Mouse (Mus musculus) midbrain, embryonic 16.5 days (tissue): ENCODE results near the gene Cmtm8. TPM values are rescaled to one million over a fixed set of nuclear protein-coding genes. Genes with fewer than 3 reads are reported as not detected.

Experiments used
- ATAC-seq: fragments of 200-750 bp; cut with Nextera tagmentation; 2 replicates; pipeline ENCODE4 v1.8.0; 2017; ENCODE audit warnings: moderate TSS enrichment
- H3K27ac ChIP-seq: fragments of 300-500 bp; sonication (generic); 2 replicates; pipeline ENCODE4 v1.5.1; 2014; ENCODE audit warnings: mild to moderate bottlenecking, low read length, mixed read lengths
- H3K27me3 ChIP-seq: fragments of 300-500 bp; sonication (generic); 2 replicates; pipeline ENCODE4 v1.6.1; 2014; ENCODE audit warnings: low read depth, low read length, mixed read lengths; ENCODE audit not compliant: control insufficient read depth, insufficient read depth
- H3K36me3 ChIP-seq: fragments of 300-500 bp; sonication (generic); 2 replicates; pipeline ENCODE4 v1.6.1; 2014; ENCODE audit warnings: mild to moderate bottlenecking, low read length, moderate library complexity, mixed read lengths; ENCODE audit not compliant: control insufficient read depth, insufficient read depth
- H3K4me1 ChIP-seq: fragments of 300-500 bp; sonication (generic); 2 replicates; pipeline ENCODE4 v1.6.1; 2014; ENCODE audit warnings: mild to moderate bottlenecking, low read length, mixed read lengths; ENCODE audit not compliant: control insufficient read depth, insufficient read depth
- H3K4me2 ChIP-seq: fragments of 300-500 bp; sonication (generic); 2 replicates; pipeline ENCODE4 v1.6.1; 2014; ENCODE audit warnings: mild to moderate bottlenecking, low read length, mixed read lengths
- H3K4me3 ChIP-seq: fragments of 300-500 bp; sonication (generic); 2 replicates; pipeline ENCODE4 v1.5.1; 2014; ENCODE audit warnings: low read depth, mild to moderate bottlenecking, low read length, moderate library complexity, mixed read lengths
- H3K9ac ChIP-seq: fragments of 300-500 bp; sonication (generic); 2 replicates; pipeline ENCODE4 v1.6.1; 2014; ENCODE audit warnings: low read depth, low read length, mixed read lengths
- H3K9me3 ChIP-seq: fragments of 300-500 bp; sonication (generic); replicated peaks from 2 replicates; pipeline ENCODE4 v1.6.1; 2014; ENCODE audit warnings: mild to moderate bottlenecking, low read length, mixed read lengths; ENCODE audit not compliant: control insufficient read depth, poor library complexity, severe bottlenecking
- WGBS: fragments of 180-500 bp; shearing (Covaris S2); extraction: QIAGEN DNeasy Blood & Tissue Kit; methylation state at CpG from one replicate; pipeline ENCODE4 v1.1.7; 2014; 5-methylcytosine and 5-hydroxymethylcytosine counted together
- polyA plus RNA-seq: library from polyadenylated mRNA; unstranded; fragments of >200 nt; fragmentation: Nextera tagmentation; extraction: Ambion mirVana; gene quantifications from 2 replicates; pipeline ENCODE4 v1.2.1, GENCODE M21; 2015

Gene Cmtm8
- polyA plus RNA-seq, 1 experiment from 2014 or later: 8.3 TPM

DNA sequence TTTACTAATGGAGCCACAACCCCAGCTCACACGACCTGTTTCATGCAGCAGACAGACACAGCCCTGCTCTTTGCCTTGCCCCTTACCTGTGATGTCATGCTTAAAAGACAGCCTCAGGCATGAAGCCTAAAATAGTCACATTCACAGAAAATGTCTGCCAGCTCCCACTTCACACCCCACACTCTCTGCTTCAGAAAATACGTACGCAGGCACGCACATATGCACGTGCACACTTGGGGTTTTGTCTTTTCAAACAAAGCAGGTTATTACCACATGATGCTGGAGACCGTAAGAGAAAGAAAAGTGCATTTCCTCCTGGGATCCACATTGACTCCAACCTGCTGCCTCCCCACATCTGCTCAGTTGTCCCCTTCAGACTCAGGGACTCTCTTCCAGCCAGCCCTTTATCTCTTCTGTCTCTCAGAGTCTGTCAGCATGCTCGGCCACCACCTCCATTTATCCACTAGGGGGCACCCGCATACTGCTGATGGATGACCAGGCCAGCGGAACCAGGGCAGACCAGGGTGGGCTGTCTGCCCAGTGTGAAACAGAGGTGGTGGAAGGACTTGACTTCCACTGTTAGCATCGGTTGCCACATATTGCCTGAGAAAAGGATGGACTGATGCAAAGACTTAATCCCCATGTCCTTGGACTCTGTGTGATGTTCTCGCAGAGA, 46.5 kb downstream of the Cmtm8 start:
- Histone ChIP-seq H3K9me3 (no peaks in the 10 kb centered on the region), H3K4me2 (no peak overlapping the region), H3K9ac (no peak overlapping the region), H3K36me3 (no peaks in the 10 kb centered on the region), H3K27ac (no peak overlapping the region), H3K4me1 (0 out of 2 replicates have a peak, but pooled peaks cover 2% of the 10 kb centered on the region), H3K4me3 (no peak overlapping the region), H3K27me3 (no peaks in the 10 kb centered on the region)
- 50% methylated on average over 11 of the region's 11 CpGs for WGBS
- peak; percentile 90; the same call in 1 of the 2 replicates for ATAC-seq

- Histone ChIP-seq H3K4me1 (0 out of 2 replicates have a peak, but pooled peaks cover 2% of the 10 kb centered on the region), H3K27ac (no peak overlapping the region), H3K9ac (no peak overlapping the region), H3K9me3 (no peaks in the 10 kb centered on the region), H3K4me3 (no peak overlapping the region), H3K27me3 (no peaks in the 10 kb centered on the region), H3K36me3 (no peaks in the 10 kb centered on the region), H3K4me2 (no peak overlapping the region)
- no peak for ATAC-seq
- WGBS: 48% methylated on average over 10 of the region's 11 CpGs
Measured at GRCm38 (mm10) chr9:114796473-114797050, 47.4 kb downstream of the Cmtm8 start.

DNA sequence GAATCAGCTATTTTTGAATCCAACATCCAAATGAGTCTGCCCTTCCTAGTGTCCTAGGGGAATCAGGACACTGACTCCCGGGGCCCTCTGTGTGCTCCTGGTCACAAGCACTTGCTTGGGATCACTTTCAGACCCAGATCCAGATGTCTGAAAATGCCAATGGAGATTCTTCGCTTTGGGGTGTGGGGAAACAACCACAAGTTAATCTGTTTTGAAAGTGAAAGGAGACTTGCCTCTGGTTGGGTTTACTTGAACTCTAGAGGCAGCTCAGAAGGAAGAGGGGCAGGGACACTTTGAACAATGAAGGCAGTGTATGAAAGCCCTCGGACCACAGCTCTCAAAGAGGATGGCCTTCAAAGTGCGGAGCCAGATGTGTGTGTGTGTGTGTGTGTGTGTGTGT, 49.5 kb downstream of the Cmtm8 start:
- no peaks in the 10 kb centered on the region for H3K27me3 ChIP-seq
- no peaks in the 10 kb centered on the region for H3K4me1 ChIP-seq
- no peak overlapping the region for H3K27ac ChIP-seq
- no peaks in the 10 kb centered on the region for H3K36me3 ChIP-seq
- H3K4me2 ChIP-seq: no peak overlapping the region
- WGBS: 77% methylated on average over 4 of the region's 4 CpGs
- no peak for ATAC-seq
- H3K9me3 ChIP-seq: no peaks in the 10 kb centered on the region
- H3K9ac ChIP-seq: no peak overlapping the region
- no peak overlapping the region for H3K4me3 ChIP-seq

GRCm38 (mm10) chr9:114793764-114794295, 50.1 kb downstream of the Cmtm8 start:
- Histone ChIP-seq H3K36me3 (no peaks in the 10 kb centered on the region), H3K9me3 (no peaks in the 10 kb centered on the region), H3K4me1 (no peaks in the 10 kb centered on the region), H3K27me3 (no peaks in the 10 kb centered on the region), H3K27ac (no peak overlapping the region), H3K4me2 (no peak overlapping the region), H3K9ac (no peak overlapping the region), H3K4me3 (no peak overlapping the region)
- ATAC-seq: no peak
- WGBS: 87% methylated on average over 9 of the region's 9 CpGs

GRCm38 (mm10) chr9:114789989-114790388, 54.0 kb downstream of the Cmtm8 start:
- no peak for ATAC-seq
- H3K4me2 ChIP-seq: no peak overlapping the region
- H3K27ac ChIP-seq: no peak overlapping the region
- no peaks in the 10 kb centered on the region for H3K9me3 ChIP-seq
- H3K36me3 ChIP-seq: no peaks in the 10 kb centered on the region
- H3K4me3 ChIP-seq: no peak overlapping the region
- H3K9ac ChIP-seq: no peak overlapping the region
- 86% methylated on average over 8 of the region's 8 CpGs for WGBS
- H3K27me3 ChIP-seq: no peaks in the 10 kb centered on the region
- H3K4me1 ChIP-seq: no peaks in the 10 kb centered on the region

DNA sequence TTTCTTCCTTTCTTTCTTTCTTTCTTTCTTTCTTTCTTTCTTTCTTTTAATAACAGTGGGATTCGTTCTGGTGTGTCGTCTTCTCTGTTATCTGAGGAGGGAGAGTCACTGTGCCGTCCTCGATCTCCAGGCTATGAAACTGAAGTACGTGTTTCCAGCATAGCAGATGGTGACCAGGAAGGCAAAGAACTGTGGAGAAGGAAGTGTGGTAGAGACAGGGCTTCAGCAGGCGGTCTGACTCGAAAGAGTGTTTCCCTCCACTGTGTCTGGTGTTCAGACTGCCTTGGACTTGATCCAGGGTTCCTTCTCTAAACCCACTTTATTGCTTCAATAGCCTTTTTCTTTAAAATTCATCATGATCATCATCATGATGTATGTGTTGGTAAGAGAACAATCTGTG, 54.4 kb downstream of the Cmtm8 start:
- no peaks in the 10 kb centered on the region for H3K9me3 ChIP-seq
- no peaks in the 10 kb centered on the region for H3K4me1 ChIP-seq
- no peak overlapping the region for H3K4me3 ChIP-seq
- H3K36me3 ChIP-seq: no peaks in the 10 kb centered on the region
- H3K27ac ChIP-seq: no peak overlapping the region
- no peak overlapping the region for H3K9ac ChIP-seq
- no peaks in the 10 kb centered on the region for H3K27me3 ChIP-seq
- 81% methylated on average over 7 of the region's 7 CpGs for WGBS
- no peak for ATAC-seq
- H3K4me2 ChIP-seq: no peak overlapping the region

GRCm38 (mm10) chr9:114788697-114789096, 55.3 kb downstream of the Cmtm8 start:
- WGBS: 96% methylated on average over 8 of the region's 8 CpGs
- Histone ChIP-seq H3K36me3 (no peaks in the 10 kb centered on the region), H3K27ac (no peak overlapping the region), H3K4me3 (no peak overlapping the region), H3K27me3 (no peaks in the 10 kb centered on the region), H3K9ac (no peak overlapping the region), H3K9me3 (no peaks in the 10 kb centered on the region), H3K4me2 (no peak overlapping the region), H3K4me1 (no peaks in the 10 kb centered on the region)
- no peak for ATAC-seq

GRCm38 (mm10) chr9:114787716-114788115, 56.2 kb downstream of the Cmtm8 start:
- H3K9me3 ChIP-seq: no peaks in the 10 kb centered on the region
- no peak overlapping the region for H3K9ac ChIP-seq
- no peak overlapping the region for H3K27ac ChIP-seq
- no peaks in the 10 kb centered on the region for H3K4me1 ChIP-seq
- H3K4me2 ChIP-seq: no peak overlapping the region
- WGBS: 95% methylated on average over 7 of the region's 7 CpGs
- no peak for ATAC-seq
- H3K27me3 ChIP-seq: no peaks in the 10 kb centered on the region
- H3K4me3 ChIP-seq: no peak overlapping the region
- no peaks in the 10 kb centered on the region for H3K36me3 ChIP-seq

DNA sequence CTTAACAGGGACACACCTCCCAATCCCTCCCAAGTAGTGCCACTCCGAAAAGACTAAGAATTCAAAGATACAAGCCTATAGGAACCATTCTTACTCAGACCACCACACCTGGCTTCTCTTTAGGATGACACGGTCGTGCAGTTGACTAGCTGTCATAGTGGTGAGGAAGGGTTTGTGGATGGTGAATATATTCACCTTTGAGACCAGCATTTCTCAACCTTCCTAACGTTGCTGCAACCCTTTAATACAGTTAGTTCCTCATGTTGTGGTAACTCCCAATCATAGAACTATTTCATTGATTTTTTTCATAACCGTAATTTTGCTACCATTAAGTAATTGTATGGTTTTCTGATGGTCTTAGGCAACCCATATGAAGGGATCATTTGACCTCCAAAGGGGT, 56.8 kb downstream of the Cmtm8 start:
- ATAC-seq: no peak
- 97% methylated on average over 5 of the region's 5 CpGs for WGBS
- Histone ChIP-seq H3K4me3 (no peak overlapping the region), H3K36me3 (no peaks in the 10 kb centered on the region), H3K4me1 (no peaks in the 10 kb centered on the region), H3K27me3 (no peaks in the 10 kb centered on the region), H3K27ac (no peak overlapping the region), H3K4me2 (no peak overlapping the region), H3K9me3 (no peaks in the 10 kb centered on the region), H3K9ac (no peak overlapping the region)
